Mouse (Mus musculus): ENCODE measurements around the gene Alk. TPM values are rescaled to one million over a fixed set of nuclear protein-coding genes. Genes with fewer than 3 reads are reported as not detected.

Alk gene
- polyA plus RNA-seq, 1 experiment from 2014 or later = 4.7 TPM

GRCm38 (mm10) chr17:71955011-71955410, 649.4 kb downstream of the Alk start:
- 87% methylated on average over 7 of the region's 7 CpGs for WGBS
- H3K4me2 ChIP-seq (ENCODE audit: low read length) = no peak overlapping the region
- no peak overlapping the region for H3K9ac ChIP-seq (replicated peaks; ENCODE audit: low read depth, low read length)
- H3K4me1 ChIP-seq (replicated peaks; ENCODE audit: control insufficient read depth, insufficient read depth, low read length) = no peaks in the 10 kb centered on the region
- H3K36me3 ChIP-seq (ENCODE audit: control insufficient read depth, insufficient read depth) = no peaks in the 10 kb centered on the region
- H3K9me3 ChIP-seq (ENCODE audit: control insufficient read depth, low read length) = no peaks in the 10 kb centered on the region
- H3K27me3 ChIP-seq (replicated peaks; ENCODE audit: control insufficient read depth, insufficient read depth, low read length) = no peaks in the 10 kb centered on the region
- ATAC-seq = no peak
- no peak overlapping the region for H3K4me3 ChIP-seq (replicated peaks; ENCODE audit: low read length)
- H3K27ac ChIP-seq (ENCODE audit: low read length) = no peak overlapping the region

GRCm38 (mm10) chr17:71954217-71954844, 650.1 kb downstream of the Alk start:
- 44% methylated on average over 15 of the region's 15 CpGs for WGBS
- H3K4me1 ChIP-seq (replicated peaks; ENCODE audit: control insufficient read depth, insufficient read depth, low read length) = no peaks in the 10 kb centered on the region
- H3K27ac ChIP-seq (ENCODE audit: low read length) = no peak overlapping the region
- H3K36me3 ChIP-seq (ENCODE audit: control insufficient read depth, insufficient read depth) = no peaks in the 10 kb centered on the region
- H3K27me3 ChIP-seq (replicated peaks; ENCODE audit: control insufficient read depth, insufficient read depth, low read length) = no peaks in the 10 kb centered on the region
- H3K9me3 ChIP-seq (ENCODE audit: control insufficient read depth, low read length) = no peaks in the 10 kb centered on the region
- H3K9ac ChIP-seq (replicated peaks; ENCODE audit: low read depth, low read length) = no peak overlapping the region
- no peak overlapping the region for H3K4me3 ChIP-seq (replicated peaks; ENCODE audit: low read length)
- H3K4me2 ChIP-seq (ENCODE audit: low read length) = no peak overlapping the region
- no peak for ATAC-seq

DNA sequence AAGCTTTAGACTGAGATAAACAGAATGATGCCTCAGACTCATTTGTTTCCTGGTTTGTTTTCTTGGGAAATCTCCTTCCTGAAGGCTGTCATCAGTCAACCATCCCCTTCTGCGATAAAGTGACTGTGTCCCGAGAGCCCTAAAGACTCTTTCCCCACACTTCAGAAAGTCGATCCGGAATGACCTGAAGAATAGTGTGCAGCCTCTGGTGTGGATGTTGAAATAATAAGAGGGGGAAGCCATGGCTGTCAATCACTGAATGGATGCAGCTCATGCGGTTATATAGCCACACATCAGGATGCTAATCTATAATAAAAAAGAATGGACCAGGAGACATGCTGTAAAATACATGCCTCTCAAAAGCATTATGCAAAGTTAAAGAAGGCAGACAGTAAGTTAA, 653.5 kb downstream of the Alk start:
- no peaks in the 10 kb centered on the region for H3K27me3 ChIP-seq (replicated peaks; ENCODE audit: control insufficient read depth, insufficient read depth, low read length)
- H3K36me3 ChIP-seq (ENCODE audit: control insufficient read depth, insufficient read depth) = no peaks in the 10 kb centered on the region
- no peaks in the 10 kb centered on the region for H3K9me3 ChIP-seq (ENCODE audit: control insufficient read depth, low read length)
- H3K4me2 ChIP-seq (ENCODE audit: low read length) = no peak overlapping the region
- H3K4me3 ChIP-seq (replicated peaks; ENCODE audit: low read length) = no peak overlapping the region
- WGBS = 80% methylated on average over 5 of the region's 5 CpGs
- no peak overlapping the region for H3K9ac ChIP-seq (replicated peaks; ENCODE audit: low read depth, low read length)
- ATAC-seq = no peak
- H3K27ac ChIP-seq (ENCODE audit: low read length) = no peak overlapping the region
- H3K4me1 ChIP-seq (replicated peaks; ENCODE audit: control insufficient read depth, insufficient read depth, low read length) = peaks cover 7% of the 10 kb centered on the region

- 94% methylated on average over 5 of the region's 5 CpGs for WGBS
- Histone ChIP-seq H3K9me3 (ENCODE audit: control insufficient read depth, low read length) (no peaks in the 10 kb centered on the region), H3K27ac (ENCODE audit: low read length) (no peak overlapping the region), H3K36me3 (ENCODE audit: control insufficient read depth, insufficient read depth) (no peaks in the 10 kb centered on the region), H3K27me3 (replicated peaks; ENCODE audit: control insufficient read depth, insufficient read depth, low read length) (no peaks in the 10 kb centered on the region), H3K4me3 (replicated peaks; ENCODE audit: low read length) (no peak overlapping the region), H3K4me1 (replicated peaks; ENCODE audit: control insufficient read depth, insufficient read depth, low read length) (peaks cover 7% of the 10 kb centered on the region), H3K4me2 (ENCODE audit: low read length) (no peak overlapping the region), H3K9ac (replicated peaks; ENCODE audit: low read depth, low read length) (no peak overlapping the region)
- no peak for ATAC-seq
Observed at GRCm38 (mm10) chr17:71948687-71949086, 655.7 kb downstream of the Alk start.

GRCm38 (mm10) chr17:71947452-71947851, 657.0 kb downstream of the Alk start:
- H3K27ac ChIP-seq (ENCODE audit: low read length) = no peak overlapping the region
- no peaks in the 10 kb centered on the region for H3K9me3 ChIP-seq (ENCODE audit: control insufficient read depth, low read length)
- ATAC-seq = no peak
- no peaks in the 10 kb centered on the region for H3K36me3 ChIP-seq (ENCODE audit: control insufficient read depth, insufficient read depth)
- H3K4me1 ChIP-seq (replicated peaks; ENCODE audit: control insufficient read depth, insufficient read depth, low read length) = peaks cover 7% of the 10 kb centered on the region
- whole genome bisulfite sequencing = 10% methylated on average over 9 of the region's 9 CpGs
- peak overlapping the region; percentile 14; the same call in 1 of the 2 replicates for H3K9ac ChIP-seq (replicated peaks; ENCODE audit: low read depth, low read length)
- H3K4me2 ChIP-seq (ENCODE audit: low read length) = no peak overlapping the region
- no peaks in the 10 kb centered on the region for H3K27me3 ChIP-seq (replicated peaks; ENCODE audit: control insufficient read depth, insufficient read depth, low read length)
- no peak overlapping the region for H3K4me3 ChIP-seq (replicated peaks; ENCODE audit: low read length)

GRCm38 (mm10) chr17:71944020-71944419, 660.4 kb downstream of the Alk start:
- ATAC-seq = no peak
- H3K4me2 ChIP-seq (ENCODE audit: low read length) = no peak overlapping the region
- H3K27me3 ChIP-seq (replicated peaks; ENCODE audit: control insufficient read depth, insufficient read depth, low read length) = no peaks in the 10 kb centered on the region
- peaks cover 14% of the 10 kb centered on the region for H3K4me1 ChIP-seq (replicated peaks; ENCODE audit: control insufficient read depth, insufficient read depth, low read length)
- H3K36me3 ChIP-seq (ENCODE audit: control insufficient read depth, insufficient read depth) = no peaks in the 10 kb centered on the region
- no peak overlapping the region for H3K9ac ChIP-seq (replicated peaks; ENCODE audit: low read depth, low read length)
- no peak overlapping the region for H3K4me3 ChIP-seq (replicated peaks; ENCODE audit: low read length)
- H3K27ac ChIP-seq (ENCODE audit: low read length) = no peak overlapping the region
- H3K9me3 ChIP-seq (ENCODE audit: control insufficient read depth, low read length) = no peaks in the 10 kb centered on the region
- 52% methylated on average over 5 of the region's 5 CpGs for WGBS

DNA sequence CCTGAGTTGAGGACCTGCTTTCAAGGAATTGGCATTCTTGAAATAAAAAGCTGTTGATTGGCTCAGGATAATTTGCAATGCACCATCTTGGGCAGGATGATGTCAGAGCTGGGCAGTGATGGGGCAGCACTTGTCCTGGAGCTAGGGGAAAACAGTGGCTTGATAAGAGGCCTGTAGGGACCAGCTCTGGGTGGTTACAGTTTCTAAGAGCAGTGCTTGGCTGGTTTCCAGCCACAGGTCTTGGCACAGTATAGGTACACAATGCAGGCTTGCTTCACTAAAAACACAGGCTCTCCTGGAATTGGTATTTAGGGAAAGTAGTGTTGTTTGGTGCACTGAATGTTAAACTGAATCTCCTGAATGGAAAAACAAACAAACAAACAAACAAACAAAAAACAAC, 662.4 kb downstream of the Alk start:
- no peak overlapping the region for H3K9ac ChIP-seq (replicated peaks; ENCODE audit: low read depth, low read length)
- no peaks in the 10 kb centered on the region for H3K36me3 ChIP-seq (ENCODE audit: control insufficient read depth, insufficient read depth)
- H3K4me3 ChIP-seq (replicated peaks; ENCODE audit: low read length) = no peak overlapping the region
- H3K9me3 ChIP-seq (ENCODE audit: control insufficient read depth, low read length) = no peaks in the 10 kb centered on the region
- no peak overlapping the region for H3K27ac ChIP-seq (ENCODE audit: low read length)
- no peaks in the 10 kb centered on the region for H3K27me3 ChIP-seq (replicated peaks; ENCODE audit: control insufficient read depth, insufficient read depth, low read length)
- H3K4me2 ChIP-seq (ENCODE audit: low read length) = no peak overlapping the region
- ATAC-seq = no peak
- peaks cover 7% of the 10 kb centered on the region for H3K4me1 ChIP-seq (replicated peaks; ENCODE audit: control insufficient read depth, insufficient read depth, low read length)

- H3K27ac ChIP-seq (ENCODE audit: low read length) = no peak overlapping the region
- H3K36me3 ChIP-seq (ENCODE audit: control insufficient read depth, insufficient read depth) = no peaks in the 10 kb centered on the region
- H3K4me3 ChIP-seq (replicated peaks; ENCODE audit: low read length) = no peak overlapping the region
- H3K4me2 ChIP-seq (ENCODE audit: low read length) = no peak overlapping the region
- no peak for ATAC-seq
- 9% methylated on average over 6 of the region's 6 CpGs for WGBS
- peaks cover 7% of the 10 kb centered on the region for H3K4me1 ChIP-seq (replicated peaks; ENCODE audit: control insufficient read depth, insufficient read depth, low read length)
- H3K9ac ChIP-seq (replicated peaks; ENCODE audit: low read depth, low read length) = no peak overlapping the region
- H3K9me3 ChIP-seq (ENCODE audit: control insufficient read depth, low read length) = no peaks in the 10 kb centered on the region
- no peaks in the 10 kb centered on the region for H3K27me3 ChIP-seq (replicated peaks; ENCODE audit: control insufficient read depth, insufficient read depth, low read length)
Observed at GRCm38 (mm10) chr17:71941436-71941835, 663.0 kb downstream of the Alk start.

DNA sequence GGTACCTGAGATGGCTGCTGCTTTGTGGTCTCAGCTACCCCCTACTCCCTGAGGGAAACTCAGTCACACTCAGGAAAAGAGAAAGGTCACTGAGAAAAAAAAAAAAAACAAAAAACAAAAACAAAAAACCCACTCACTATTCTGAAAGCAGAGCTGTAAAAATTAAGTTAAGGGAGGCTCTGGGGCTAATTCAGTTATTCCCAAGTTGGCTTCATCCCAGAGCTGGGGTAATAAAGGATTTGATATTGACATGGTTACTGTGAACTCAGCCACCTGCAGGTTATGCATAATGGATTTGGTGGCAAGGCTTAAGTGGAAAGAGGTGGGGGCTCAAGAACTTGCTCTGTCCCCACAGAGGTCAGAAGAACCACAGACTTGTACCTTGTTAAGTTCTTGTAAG, 667.7 kb downstream of the Alk start:
- Histone ChIP-seq H3K9ac (replicated peaks; ENCODE audit: low read depth, low read length) (no peak overlapping the region), H3K9me3 (ENCODE audit: control insufficient read depth, low read length) (no peaks in the 10 kb centered on the region), H3K27me3 (replicated peaks; ENCODE audit: control insufficient read depth, insufficient read depth, low read length) (no peaks in the 10 kb centered on the region), H3K27ac (ENCODE audit: low read length) (no peak overlapping the region), H3K4me2 (ENCODE audit: low read length) (no peak overlapping the region), H3K4me3 (replicated peaks; ENCODE audit: low read length) (no peak overlapping the region), H3K4me1 (replicated peaks; ENCODE audit: control insufficient read depth, insufficient read depth, low read length) (peaks cover 5% of the 10 kb centered on the region), H3K36me3 (ENCODE audit: control insufficient read depth, insufficient read depth) (no peaks in the 10 kb centered on the region)
- no peak for ATAC-seq

- Histone ChIP-seq H3K27me3 (replicated peaks; ENCODE audit: control insufficient read depth, insufficient read depth, low read length) (no peaks in the 10 kb centered on the region), H3K36me3 (ENCODE audit: control insufficient read depth, insufficient read depth) (no peaks in the 10 kb centered on the region), H3K4me2 (ENCODE audit: low read length) (no peak overlapping the region), H3K9me3 (ENCODE audit: control insufficient read depth, low read length) (no peaks in the 10 kb centered on the region), H3K27ac (ENCODE audit: low read length) (no peak overlapping the region), H3K4me3 (replicated peaks; ENCODE audit: low read length) (no peak overlapping the region), H3K9ac (replicated peaks; ENCODE audit: low read depth, low read length) (no peak overlapping the region), H3K4me1 (replicated peaks; ENCODE audit: control insufficient read depth, insufficient read depth, low read length) (no peaks in the 10 kb centered on the region)
- no peak for ATAC-seq
- WGBS = 92% methylated on average over 10 of the region's 10 CpGs
Observed at GRCm38 (mm10) chr17:71935837-71936236, 668.6 kb downstream of the Alk start.

Data from forebrain, embryonic 16.5 days (tissue).